Mouse (Mus musculus): ENCODE data around the gene Nol9.

DNA sequence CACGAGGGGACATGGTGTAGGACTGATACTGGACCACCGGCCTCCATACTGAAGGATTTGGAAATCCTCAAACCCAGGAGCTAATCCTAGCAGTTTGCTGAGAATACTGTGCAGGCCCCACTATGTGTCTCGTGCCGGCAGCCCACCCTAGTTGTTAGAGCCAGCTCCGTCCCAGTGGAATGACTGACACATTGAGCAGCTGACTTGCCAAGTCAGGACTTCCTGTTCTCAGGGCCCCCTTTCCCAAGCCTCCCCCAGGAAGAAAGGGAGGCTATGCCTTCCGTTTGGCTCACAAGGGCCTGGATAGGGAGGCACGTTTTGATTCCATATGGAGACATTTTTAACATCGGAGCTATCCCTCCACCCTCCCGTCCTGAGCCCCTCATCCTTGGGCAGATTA is 51.1 kb downstream of the Nol9 start:
- no peak for TF ChIP-seq CTCF (IDR thresholded peaks at IDR 0.05)
- no peak for TF ChIP-seq EP300 (IDR thresholded peaks at IDR 0.05)
